Mouse (Mus musculus): Measurements from ENCODE around the gene Olfr417. TPM values are rescaled to one million over a fixed set of nuclear protein-coding genes. Genes with fewer than 3 reads are reported as not detected.
"Not testable (repeated sequence)": the region's sequence is repeated elsewhere in the genome, so short reads cannot be mapped to it uniquely, and the experiment has no call there.

Gene Olfr417
- polyA plus RNA-seq (2012; rRNA removed), result not detected in 2 replicates

DNA sequence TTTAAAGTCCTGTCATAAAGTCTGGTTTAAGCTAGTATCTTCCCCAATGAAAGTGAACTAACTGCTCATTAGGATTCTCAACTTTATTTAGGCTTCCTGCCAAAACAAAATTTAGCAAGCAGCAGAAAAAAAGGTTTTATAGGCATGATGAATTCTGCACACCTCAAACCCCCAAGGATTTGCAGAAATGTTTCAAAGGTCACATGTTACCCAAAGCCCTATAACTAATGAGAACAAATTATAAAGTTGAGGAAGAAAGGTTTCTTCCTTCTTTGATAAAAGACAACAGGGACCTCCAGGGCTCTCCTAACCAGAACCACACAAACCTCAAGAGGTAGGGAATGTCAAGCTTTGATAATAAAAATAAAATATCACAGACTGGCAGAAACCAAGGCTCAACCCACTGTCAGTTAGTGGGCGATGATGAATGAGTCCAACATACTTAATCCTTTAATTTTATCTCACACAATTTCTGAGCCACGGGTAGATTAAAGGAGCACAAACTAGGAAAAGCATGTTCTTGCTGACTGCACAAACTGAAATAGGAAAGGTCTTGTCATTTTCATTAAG is at the start of gene Olfr417:
TSS of gene Olfr417 (plus strand) at position 241 of the 570 bp plus-strand sequence.
- no peak within 1 kb of the TSS for H3K4me3 ChIP-seq (ENCODE audit: insufficient read depth, low read depth, low read length)
- H3K27me3 ChIP-seq (replicated peaks; ENCODE audit: control insufficient read depth, insufficient read depth, low read length), result no peaks in the 10 kb centered on the region
- no peaks in the 10 kb centered on the region for H3K4me1 ChIP-seq (ENCODE audit: control insufficient read depth, insufficient read depth, low read length)
- H3K27ac ChIP-seq (ENCODE audit: insufficient read depth, low read depth, low read length), result no peak within 1 kb of the TSS
- no peak for DNase-seq
- TF ChIP-seq CTCF (conservative IDR thresholded peaks at IDR 0.05; ENCODE audit: insufficient read depth, insufficient read length, low read depth, low read length), result no peak
- no peak for TF ChIP-seq POLR2A (IDR thresholded peaks at IDR 0.05; ENCODE audit: low read depth, low read length)
- H3K36me3 ChIP-seq (ENCODE audit: control insufficient read depth, insufficient read depth, low read length), result no peaks in the 10 kb centered on the region
- 60% methylated on average over 2 of the region's 2 CpGs for WGBS

DNA sequence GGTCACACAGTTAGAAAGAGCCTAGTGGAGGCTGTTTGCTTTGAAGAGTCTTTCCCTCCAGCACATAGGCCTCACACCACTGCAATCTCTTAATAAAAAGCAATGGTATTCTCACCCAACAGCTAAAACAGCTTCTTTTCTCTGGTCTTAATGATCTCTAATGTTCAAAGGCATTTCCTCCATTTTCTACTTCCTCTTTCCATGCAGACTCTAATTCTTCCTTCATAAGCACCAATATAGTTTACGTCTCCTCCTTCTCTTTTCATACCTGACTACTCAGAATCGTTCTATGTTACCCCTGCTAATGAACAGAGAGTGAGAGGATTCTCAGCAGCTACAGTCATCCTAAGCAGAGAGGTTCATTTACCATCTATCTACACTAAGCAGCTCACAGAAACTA is 47.6 kb upstream of the Olfr417 start:
- no peak for TF ChIP-seq CTCF (conservative IDR thresholded peaks at IDR 0.05; ENCODE audit: insufficient read depth, insufficient read length, low read depth, low read length)
- no peak for TF ChIP-seq POLR2A (IDR thresholded peaks at IDR 0.05; ENCODE audit: low read depth, low read length)

DNA sequence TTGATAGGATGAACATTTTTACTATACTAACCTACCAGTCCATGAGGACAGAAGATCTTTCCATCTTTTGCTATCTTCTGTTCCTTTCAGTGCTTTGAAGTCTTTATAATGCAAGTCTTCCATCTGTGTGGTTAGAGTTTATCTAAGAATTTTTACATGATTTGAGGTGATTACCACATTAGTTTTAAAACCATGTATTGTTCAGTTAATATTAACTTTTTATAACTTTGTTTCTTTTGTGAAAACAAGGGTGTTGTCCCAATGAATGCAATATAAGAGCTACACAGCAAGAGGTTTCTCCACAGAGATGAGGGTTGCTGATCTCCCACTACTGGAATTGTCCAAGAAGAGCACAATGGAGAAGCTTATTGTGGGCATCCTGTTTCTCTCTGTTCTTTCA is 34.7 kb upstream of the Olfr417 start, which contains the start of gene Mptx1:
TSS of gene Mptx1 (plus strand) at position 301 of the 400 bp plus-strand sequence.
- Histone ChIP-seq H3K4me1 (ENCODE audit: control insufficient read depth, insufficient read depth, low read length) (no peaks in the 10 kb centered on the region), H3K27me3 (replicated peaks; ENCODE audit: control insufficient read depth, insufficient read depth, low read length) (no peaks in the 10 kb centered on the region), H3K4me3 (ENCODE audit: insufficient read depth, low read depth, low read length) (no peak within 1 kb of the TSS), H3K27ac (ENCODE audit: insufficient read depth, low read depth, low read length) (no peak within 1 kb of the TSS), H3K36me3 (ENCODE audit: control insufficient read depth, insufficient read depth, low read length) (no peaks in the 10 kb centered on the region)
- no peak for DNase-seq
- no peak for TF ChIP-seq POLR2A (IDR thresholded peaks at IDR 0.05; ENCODE audit: low read depth, low read length)

More for the DNA sequence above, 47.6 kb upstream of the Olfr417 start:
- Histone ChIP-seq H3K27me3 (replicated peaks; ENCODE audit: control insufficient read depth, insufficient read depth, low read length) (no peaks in the 10 kb centered on the region), H3K4me1 (ENCODE audit: control insufficient read depth, insufficient read depth, low read length) (no peaks in the 10 kb centered on the region), H3K4me3 (ENCODE audit: insufficient read depth, low read depth, low read length) (no peak overlapping the region), H3K27ac (ENCODE audit: insufficient read depth, low read depth, low read length) (no peak overlapping the region), H3K36me3 (ENCODE audit: control insufficient read depth, insufficient read depth, low read length) (no peaks in the 10 kb centered on the region)
- WGBS, result 59% methylated on average over 2 of the region's 2 CpGs
- DNase-seq, result no peak

DNA sequence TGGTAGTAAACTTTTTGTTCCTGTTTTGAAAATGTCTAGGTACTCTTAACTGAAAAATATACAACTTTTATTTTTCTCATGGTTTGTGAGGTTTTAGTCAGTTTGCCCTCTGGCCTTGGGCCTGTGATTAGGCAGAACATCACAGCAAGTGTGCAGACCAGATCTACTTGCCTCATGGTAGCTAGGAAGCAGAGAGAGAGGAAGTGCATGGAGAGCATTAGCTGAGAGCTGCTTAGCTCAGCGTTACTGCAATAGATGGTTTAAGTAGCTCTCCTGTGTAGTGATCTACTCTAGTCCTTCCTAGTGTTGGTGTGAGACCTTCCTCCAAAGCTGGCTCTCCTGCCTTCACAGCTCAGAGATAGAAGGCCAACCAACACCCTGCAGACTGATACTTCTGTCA is 11.3 kb upstream of the Olfr417 start:
- H3K36me3 ChIP-seq (ENCODE audit: control insufficient read depth, insufficient read depth, low read length); H3K4me3 ChIP-seq (ENCODE audit: insufficient read depth, low read depth, low read length); H3K27ac ChIP-seq (ENCODE audit: insufficient read depth, low read depth, low read length); H3K27me3 ChIP-seq (replicated peaks; ENCODE audit: control insufficient read depth, insufficient read depth, low read length); H3K4me1 ChIP-seq (ENCODE audit: control insufficient read depth, insufficient read depth, low read length); DNase-seq: not testable (repeated sequence)
- 70% methylated on average over 1 of the region's 1 CpGs for WGBS

DNA sequence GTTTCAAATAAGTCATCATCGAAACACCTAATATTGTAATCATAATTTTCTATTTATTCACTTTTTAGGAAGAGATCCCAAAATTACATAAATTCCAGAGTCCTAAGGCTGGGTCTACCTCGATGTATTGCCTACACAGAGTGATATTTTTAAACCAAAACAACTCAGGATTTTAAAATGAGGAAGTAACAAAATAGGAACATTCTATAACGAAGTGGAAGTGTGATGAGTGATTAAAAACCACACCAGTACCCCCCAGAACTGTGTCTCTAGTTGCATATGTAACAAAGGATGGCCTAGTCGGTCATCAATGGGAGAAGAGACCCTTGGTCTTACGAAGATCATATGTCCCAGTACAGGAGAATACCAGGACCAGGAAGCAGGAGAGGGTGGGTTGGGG is 10.3 kb upstream of the Olfr417 start:
- Histone ChIP-seq H3K4me3 (ENCODE audit: insufficient read depth, low read depth, low read length) (no peak overlapping the region), H3K4me1 (ENCODE audit: control insufficient read depth, insufficient read depth, low read length) (no peaks in the 10 kb centered on the region), H3K27ac (ENCODE audit: insufficient read depth, low read depth, low read length) (no peak overlapping the region), H3K36me3 (ENCODE audit: control insufficient read depth, insufficient read depth, low read length) (no peaks in the 10 kb centered on the region), H3K27me3 (replicated peaks; ENCODE audit: control insufficient read depth, insufficient read depth, low read length) (no peaks in the 10 kb centered on the region)
- TF ChIP-seq CTCF (conservative IDR thresholded peaks at IDR 0.05; ENCODE audit: insufficient read depth, insufficient read length, low read depth, low read length), result no peak
- no peak for TF ChIP-seq POLR2A (IDR thresholded peaks at IDR 0.05; ENCODE audit: low read depth, low read length)
- WGBS, result 65% methylated on average over 5 of the region's 5 CpGs
- DNase-seq, result no peak

DNA sequence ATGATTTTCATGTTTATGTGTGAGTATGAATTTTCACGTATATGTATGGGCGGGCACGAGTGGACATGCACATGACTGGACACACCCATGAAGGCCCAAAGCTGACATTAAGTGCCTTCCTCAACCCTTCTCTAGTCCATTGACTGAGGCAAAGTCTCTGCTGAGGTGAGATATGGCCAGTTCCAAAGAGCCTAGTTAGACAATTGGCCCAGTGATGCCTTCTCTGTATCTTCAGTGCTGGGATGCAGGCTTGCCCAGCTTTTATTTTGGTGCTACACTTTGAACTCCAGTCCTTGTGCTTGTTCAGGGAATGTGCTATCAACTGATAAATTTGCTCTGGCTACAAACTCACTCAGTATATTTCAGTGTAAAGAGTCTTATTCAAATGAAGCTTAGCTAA is 8.9 kb downstream of the Olfr417 start:
- TF ChIP-seq CTCF (conservative IDR thresholded peaks at IDR 0.05; ENCODE audit: insufficient read depth, insufficient read length, low read depth, low read length) (no peak), POLR2A (IDR thresholded peaks at IDR 0.05; ENCODE audit: low read depth, low read length) (no peak)
- no peaks in the 10 kb centered on the region for H3K36me3 ChIP-seq (ENCODE audit: control insufficient read depth, insufficient read depth, low read length)
- no peak for DNase-seq
- H3K27me3 ChIP-seq (replicated peaks; ENCODE audit: control insufficient read depth, insufficient read depth, low read length), result no peaks in the 10 kb centered on the region
- H3K4me3 ChIP-seq (ENCODE audit: insufficient read depth, low read depth, low read length), result no peak overlapping the region
- no peaks in the 10 kb centered on the region for H3K4me1 ChIP-seq (ENCODE audit: control insufficient read depth, insufficient read depth, low read length)
- 93% methylated on average over 3 of the region's 3 CpGs for WGBS
- H3K27ac ChIP-seq (ENCODE audit: insufficient read depth, low read depth, low read length), result no peak overlapping the region

DNA sequence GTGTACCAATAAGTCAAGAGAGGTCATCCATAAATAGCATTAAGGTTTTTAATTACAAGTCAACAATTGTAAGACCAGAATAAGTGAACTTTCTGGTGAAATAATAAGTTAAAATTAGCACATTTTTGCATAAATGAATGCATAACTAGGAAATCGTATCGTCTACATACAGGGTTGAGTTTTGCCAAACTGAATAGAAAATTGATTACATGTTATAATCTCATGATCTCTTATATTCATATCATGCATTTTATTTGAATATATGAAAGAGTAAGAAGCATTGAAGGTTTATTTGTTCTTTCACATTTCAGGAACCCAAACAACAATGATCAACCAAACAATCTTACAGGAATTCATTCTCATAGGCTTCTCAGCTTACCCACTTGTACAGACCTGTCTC is 25.8 kb downstream of the Olfr417 start, which contains the start of gene Olfr248:
TSS of gene Olfr248 (plus strand) at position 301 of the 400 bp plus-strand sequence.
- H3K36me3 ChIP-seq (ENCODE audit: control insufficient read depth, insufficient read depth, low read length), result no peaks in the 10 kb centered on the region
- TF ChIP-seq CTCF (conservative IDR thresholded peaks at IDR 0.05; ENCODE audit: insufficient read depth, insufficient read length, low read depth, low read length) (no peak), POLR2A (IDR thresholded peaks at IDR 0.05; ENCODE audit: low read depth, low read length) (no peak)
- no peaks in the 10 kb centered on the region for H3K4me1 ChIP-seq (ENCODE audit: control insufficient read depth, insufficient read depth, low read length)
- WGBS, result 90% methylated on average over 2 of the region's 2 CpGs
- DNase-seq, result no peak
- H3K4me3 ChIP-seq (ENCODE audit: insufficient read depth, low read depth, low read length), result no peak within 1 kb of the TSS
- H3K27ac ChIP-seq (ENCODE audit: insufficient read depth, low read depth, low read length), result no peak within 1 kb of the TSS
- no peaks in the 10 kb centered on the region for H3K27me3 ChIP-seq (replicated peaks; ENCODE audit: control insufficient read depth, insufficient read depth, low read length)

DNA sequence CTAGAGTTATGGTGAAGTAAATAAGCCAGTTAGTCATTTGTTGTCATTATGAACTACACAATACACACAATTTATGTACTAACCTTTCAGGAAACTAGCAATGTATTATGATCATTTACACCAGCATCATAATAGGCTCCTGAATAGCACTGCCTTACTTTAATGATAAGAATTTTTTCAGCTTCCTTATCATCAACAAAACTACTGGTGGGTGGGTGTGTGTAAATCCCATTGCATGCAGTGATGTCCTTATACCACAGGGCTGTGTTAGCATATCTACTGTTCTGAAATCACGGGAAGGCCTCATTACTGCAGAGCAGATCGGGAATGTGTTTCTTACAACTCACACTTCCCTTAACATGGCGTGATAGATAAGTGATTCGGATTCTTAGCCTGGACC is 58.0 kb downstream of the Olfr417 start:
- 93% methylated on average over 4 of the region's 4 CpGs for WGBS
- TF ChIP-seq CTCF (conservative IDR thresholded peaks at IDR 0.05; ENCODE audit: insufficient read depth, insufficient read length, low read depth, low read length), result no peak
- no peak for TF ChIP-seq POLR2A (IDR thresholded peaks at IDR 0.05; ENCODE audit: low read depth, low read length)

More for the DNA sequence above, 58.0 kb downstream of the Olfr417 start:
- Histone ChIP-seq H3K4me1 (ENCODE audit: control insufficient read depth, insufficient read depth, low read length) (no peaks in the 10 kb centered on the region), H3K27me3 (replicated peaks; ENCODE audit: control insufficient read depth, insufficient read depth, low read length) (no peaks in the 10 kb centered on the region), H3K4me3 (ENCODE audit: insufficient read depth, low read depth, low read length) (no peak overlapping the region), H3K27ac (ENCODE audit: insufficient read depth, low read depth, low read length) (no peak overlapping the region), H3K36me3 (ENCODE audit: control insufficient read depth, insufficient read depth, low read length) (no peaks in the 10 kb centered on the region)
- DNase-seq, result no peak

All from kidney, adult 2 months (tissue).